Mouse (Mus musculus): ENCODE data around the gene Snd1.

- TF ChIP-seq CTCF (IDR thresholded peaks at IDR 0.05; ENCODE audit: low read depth) = no peak
- TF ChIP-seq EP300 (IDR thresholded peaks at IDR 0.05; ENCODE audit: low read depth) = no peak
Measured at GRCm38 (mm10) chr6:28827565-28827964, 352.6 kb downstream of the Snd1 start.
